Mouse (Mus musculus): ENCODE results near the gene Ptpn5.
A peak's percentile ranks its signal among the peaks of the same experiment; 100 is the strongest.

The Ptpn5 gene

GRCm38 (mm10) chr7:47056273-47056672 is 77.2 kb downstream of the Ptpn5 start:
- no peak for DNase-seq (ENCODE audit: low spot score in 2 of 2)

- DNase-seq (ENCODE audit: low spot score in 2 of 2): no peak
Observed at GRCm38 (mm10) chr7:47055744-47056143, 77.7 kb downstream of the Ptpn5 start.

- DNase-seq (ENCODE audit: low spot score in 2 of 2): peak in 1 of 2 experiments; percentile 29
Observed at GRCm38 (mm10) chr7:47054666-47055065, 78.8 kb downstream of the Ptpn5 start.

GRCm38 (mm10) chr7:47053287-47053686 is 80.2 kb downstream of the Ptpn5 start:
- no peak for DNase-seq (ENCODE audit: low spot score in 2 of 2)

GRCm38 (mm10) chr7:47052276-47052675 is 81.2 kb downstream of the Ptpn5 start:
- peak in 1 of 2 experiments; percentile 47 for DNase-seq (ENCODE audit: low spot score in 2 of 2)

GRCm38 (mm10) chr7:47051404-47052151 is 81.9 kb downstream of the Ptpn5 start:
- peak in 1 of 2 experiments; percentile 38 for DNase-seq (ENCODE audit: low spot score in 2 of 2)

- DNase-seq (ENCODE audit: low spot score in 2 of 2): peak in 1 of 2 experiments; percentile 38
Observed at GRCm38 (mm10) chr7:47050766-47051165, 82.7 kb downstream of the Ptpn5 start.

- peak; percentile 89 to 94 for DNase-seq (ENCODE audit: low spot score in 2 of 2)
Observed at GRCm38 (mm10) chr7:47050366-47050765, 83.1 kb downstream of the Ptpn5 start, which contains the start of gene Tmem86a. Tmem86a (plus strand) TSS chr7:47050601.

- DNase-seq (ENCODE audit: low spot score in 2 of 2): no peak
Observed at GRCm38 (mm10) chr7:47042823-47043490, 90.5 kb downstream of the Ptpn5 start.

- DNase-seq (ENCODE audit: low spot score in 2 of 2): no peak
Observed at GRCm38 (mm10) chr7:47042121-47042520, 91.4 kb downstream of the Ptpn5 start.

GRCm38 (mm10) chr7:47041706-47042105 is 91.8 kb downstream of the Ptpn5 start:
- no peak for DNase-seq (ENCODE audit: low spot score in 2 of 2)

- DNase-seq (ENCODE audit: low spot score in 2 of 2): no peak
Observed at GRCm38 (mm10) chr7:47035426-47035825, 98.1 kb downstream of the Ptpn5 start.

- no peak for DNase-seq (ENCODE audit: low spot score in 2 of 2)
Observed at GRCm38 (mm10) chr7:47034785-47035384, 98.6 kb downstream of the Ptpn5 start.

GRCm38 (mm10) chr7:47031371-47031770 is 102.1 kb downstream of the Ptpn5 start:
- no peak for DNase-seq (ENCODE audit: low spot score in 2 of 2)

- DNase-seq (ENCODE audit: low spot score in 2 of 2): no peak
Observed at GRCm38 (mm10) chr7:47030517-47031193, 102.8 kb downstream of the Ptpn5 start.

Data from urinary bladder, postnatal 36 days (tissue).